Comparison of ENCODE assay signal across 18 mouse cellular contexts in the genomic region with DNA sequence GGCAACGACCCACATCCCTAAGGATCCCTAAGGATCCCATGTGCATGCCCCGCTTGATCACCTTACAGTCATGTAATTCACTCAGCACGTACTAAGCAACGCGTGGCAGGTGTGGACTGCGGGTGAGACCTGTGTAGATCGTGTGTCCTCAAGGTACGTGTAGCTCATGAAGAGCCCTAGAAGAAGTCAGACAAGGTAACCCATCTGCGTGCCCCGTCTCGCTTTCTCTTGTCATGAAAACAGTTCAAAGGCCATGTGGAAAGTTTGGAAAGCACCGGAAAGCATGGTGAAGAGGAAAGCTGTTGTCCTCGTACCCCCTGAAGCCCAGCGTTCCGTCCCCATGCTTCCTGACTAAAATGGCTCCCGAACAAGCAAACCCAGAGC. TPM values are rescaled to one million over a fixed set of nuclear protein-coding genes. Genes with fewer than 3 reads are reported as not detected.
DNase-seq lines count a peak whose midpoint lies in the region; ATAC-seq and TF ChIP-seq lines count a peak whose summit lies in the region.
"Had no signal": no experiment of that assay in that cellular context is flagged by ENCODE, and none has a peak within 500 bp of the region (broad histone marks: within the 10 kb centered on the region; RNA-seq: fewer than 3 reads in every experiment).

No protein-coding gene starts in this region.

- TF ChIP-seq CTCF in lung, embryonic 14.5 days (IDR thresholded peaks at IDR 0.05; ENCODE audit: low read depth) = no peak

- no peaks in the 10 kb centered on the region for H3K27me3 ChIP-seq in lung, embryonic 14.5 days (ENCODE audit: insufficient read depth, low read length)
- no peaks in the 10 kb centered on the region for H3K27me3 ChIP-seq in embryonic facial prominence, embryonic 10.5 days (replicated peaks; ENCODE audit: low read depth, poor library complexity, severe bottlenecking)
- H3K27me3 ChIP-seq in limb, embryonic 12.5 days = no peaks in the 10 kb centered on the region
- H3K27me3 ChIP-seq in stomach, embryonic 16.5 days (ENCODE audit: control insufficient read depth, insufficient read depth, low read length) = no peaks in the 10 kb centered on the region
- no peaks in the 10 kb centered on the region for H3K27me3 ChIP-seq in forebrain, embryonic 12.5 days
- H3K27me3 ChIP-seq: forebrain, embryonic 13.5 days; hindbrain, embryonic 12.5 days; limb, embryonic 13.5 days; neural tube, embryonic 12.5 days had no signal

- no peak overlapping the region for H3K4me3 ChIP-seq in lung, embryonic 14.5 days (ENCODE audit: low read depth, low read length)
- H3K4me3 ChIP-seq in embryonic facial prominence, embryonic 10.5 days = no peak overlapping the region
- H3K4me3 ChIP-seq in limb, embryonic 12.5 days (replicated peaks) = no peak overlapping the region
- no peak overlapping the region for H3K4me3 ChIP-seq in stomach, embryonic 16.5 days (replicated peaks; ENCODE audit: low read length)
- no peak overlapping the region for H3K4me3 ChIP-seq in forebrain, embryonic 12.5 days (replicated peaks)
- H3K4me3 ChIP-seq: forebrain, embryonic 13.5 days; hindbrain, embryonic 12.5 days; left cerebral cortex, adult 2 months; limb, embryonic 13.5 days; neural tube, embryonic 12.5 days had no signal

- H3K27ac ChIP-seq in lung, embryonic 14.5 days (ENCODE audit: low read depth) = peak overlapping the region; percentile 40; the same call in 1 of the 2 replicates
- H3K27ac ChIP-seq in embryonic facial prominence, embryonic 10.5 days (replicated peaks) = peak overlapping the region; percentile 63
- H3K27ac ChIP-seq in limb, embryonic 12.5 days = 0 out of 2 replicates have a peak overlapping the region, but pooled peaks have one; percentile 88
- H3K27ac ChIP-seq in stomach, embryonic 16.5 days (ENCODE audit: low read length) = no peak overlapping the region
- H3K27ac ChIP-seq in forebrain, embryonic 12.5 days = no peak overlapping the region
- H3K27ac ChIP-seq: forebrain, embryonic 13.5 days; hindbrain, embryonic 12.5 days; left cerebral cortex, adult 2 months; macrophage; neural tube, embryonic 12.5 days had no signal

- no peaks in the 10 kb centered on the region for H3K36me3 ChIP-seq in lung, embryonic 14.5 days (ENCODE audit: insufficient read depth)
- 0 out of 2 replicates have a peak, but pooled peaks cover 5% of the 10 kb centered on the region for H3K36me3 ChIP-seq in embryonic facial prominence, embryonic 10.5 days (replicated peaks)
- no peaks in the 10 kb centered on the region for H3K36me3 ChIP-seq in limb, embryonic 12.5 days
- no peaks in the 10 kb centered on the region for H3K36me3 ChIP-seq in stomach, embryonic 16.5 days (ENCODE audit: control insufficient read depth, insufficient read depth, low read length)
- H3K36me3 ChIP-seq in forebrain, embryonic 12.5 days (replicated peaks) = no peaks in the 10 kb centered on the region
- H3K36me3 ChIP-seq: hindbrain, embryonic 12.5 days; limb, embryonic 13.5 days; neural tube, embryonic 12.5 days had no signal

- H3K4me1 ChIP-seq in lung, embryonic 14.5 days (ENCODE audit: insufficient read depth) = peaks cover 33% of the 10 kb centered on the region; the same call in 1 of the 2 replicates
- peaks cover 84% of the 10 kb centered on the region for H3K4me1 ChIP-seq in embryonic facial prominence, embryonic 10.5 days
- H3K4me1 ChIP-seq in limb, embryonic 12.5 days (replicated peaks) = peaks cover 81% of the 10 kb centered on the region
- peaks cover 51% of the 10 kb centered on the region for H3K4me1 ChIP-seq in stomach, embryonic 16.5 days (ENCODE audit: control insufficient read depth, insufficient read depth, low read length)
- H3K4me1 ChIP-seq in forebrain, embryonic 12.5 days = peaks cover 32% of the 10 kb centered on the region

- H3K9ac ChIP-seq in lung, embryonic 14.5 days = no peak overlapping the region
- no peak overlapping the region for H3K9ac ChIP-seq in limb, embryonic 12.5 days (replicated peaks)
- H3K9ac ChIP-seq in stomach, embryonic 16.5 days (ENCODE audit: low read length) = no peak overlapping the region
- H3K9ac ChIP-seq in forebrain, embryonic 12.5 days = no peak overlapping the region
- H3K9ac ChIP-seq: forebrain, embryonic 13.5 days; hindbrain, embryonic 12.5 days; limb, embryonic 13.5 days; neural tube, embryonic 12.5 days had no signal

- no peak for ATAC-seq in lung, embryonic 14.5 days (ENCODE audit: insufficient read depth)
- no peak for ATAC-seq in limb, embryonic 12.5 days (ENCODE audit: insufficient number of reproducible peaks, insufficient read depth, low FRiP score, low TSS enrichment, low read depth)
- ATAC-seq in stomach, embryonic 16.5 days (ENCODE audit: insufficient read depth, low FRiP score) = no peak
- no peak for ATAC-seq in forebrain, embryonic 12.5 days (ENCODE audit: low FRiP score)
- ATAC-seq: forebrain, embryonic 13.5 days had no signal

- DNase-seq in lung, embryonic 14.5 days = no peak
- DNase-seq in lung, postnatal 14 days = no peak
- peak; percentile 6 for DNase-seq in embryonic facial prominence, embryonic 10.5 days (ENCODE audit: low spot score)
- no peak for DNase-seq in MN1 (ENCODE audit: low spot score)
- DNase-seq: cerebellum, adult 11 months; cerebellum, postnatal 25 days; kidney, postnatal 14 days; thymus, postnatal 4 days had no signal

- H3K9me3 ChIP-seq in lung, embryonic 14.5 days (ENCODE audit: low read depth, low read length) = no peaks in the 10 kb centered on the region
- H3K9me3 ChIP-seq in embryonic facial prominence, embryonic 10.5 days = no peaks in the 10 kb centered on the region
- no peaks in the 10 kb centered on the region for H3K9me3 ChIP-seq in limb, embryonic 12.5 days
- H3K9me3 ChIP-seq in stomach, embryonic 16.5 days (replicated peaks; ENCODE audit: control insufficient read depth, low read length) = no peaks in the 10 kb centered on the region
- H3K9me3 ChIP-seq in forebrain, embryonic 12.5 days = no peaks in the 10 kb centered on the region
- H3K9me3 ChIP-seq: forebrain, embryonic 13.5 days; hindbrain, embryonic 12.5 days; limb, embryonic 13.5 days; neural tube, embryonic 12.5 days had no signal

- H3K4me2 ChIP-seq in lung, embryonic 14.5 days = peak overlapping the region; percentile 26; the same call in 1 of the 2 replicates
- H3K4me2 ChIP-seq in limb, embryonic 12.5 days = no peak overlapping the region
- peak overlapping the region; percentile 42; the same call in 1 of the 2 replicates for H3K4me2 ChIP-seq in stomach, embryonic 16.5 days (ENCODE audit: low read depth, low read length)
- H3K4me2 ChIP-seq in forebrain, embryonic 12.5 days = no peak overlapping the region
- H3K4me2 ChIP-seq: forebrain, embryonic 13.5 days; hindbrain, embryonic 12.5 days; midbrain, embryonic 11.5 days; neural tube, embryonic 12.5 days had no signal

- 74% methylated on average over 16 of the region's 16 CpGs for WGBS in lung, embryonic 14.5 days
- 91% methylated on average over 16 of the region's 16 CpGs for WGBS in embryonic facial prominence, embryonic 10.5 days
- WGBS in limb, embryonic 12.5 days = 90% methylated on average over 16 of the region's 16 CpGs
- 88% methylated on average over 16 of the region's 16 CpGs for WGBS in stomach, embryonic 16.5 days
- WGBS in forebrain, embryonic 12.5 days = 91% methylated on average over 16 of the region's 16 CpGs

RNA-seq across cellular contexts. Expression of a gene that starts 21.5 kb away (rescaled TPM):
- polyA plus RNA-seq in lung, embryonic 14.5 days (2014; fragmentation: Nextera tagmentation; extraction: Ambion mirVana) = 30.5 and 30.8 TPM in 2 replicates
- polyA plus RNA-seq in embryonic facial prominence, embryonic 10.5 days (2016; fragmentation: Nextera tagmentation; extraction: Ambion mirVana) = 34.0 and 36.5 TPM in 2 replicates
- polyA plus RNA-seq in limb, embryonic 12.5 days (2016; fragmentation: Nextera tagmentation; extraction: Ambion mirVana) = 33.1 and 35.7 TPM in 2 replicates
- polyA plus RNA-seq in stomach, embryonic 16.5 days (2015; fragmentation: Nextera tagmentation; extraction: Ambion mirVana) = 28.9 and 32.8 TPM in 2 replicates
- polyA plus RNA-seq in forebrain, embryonic 12.5 days (2016; fragmentation: Nextera tagmentation; extraction: Ambion mirVana) = 35.8 and 41.7 TPM in 2 replicates

Comparison
In these comparisons a context has a peak if more than half of its experiments do, and no peak if none do; other contexts are left out.
1. H3K27ac ChIP-seq: peak in lung, embryonic 14.5 days (single experiment), embryonic facial prominence, embryonic 10.5 days (single experiment) and limb, embryonic 12.5 days (single experiment); none in stomach, embryonic 16.5 days (single experiment) and forebrain, embryonic 12.5 days (single experiment).
2. H3K4me2 ChIP-seq: peak in lung, embryonic 14.5 days (single experiment) and stomach, embryonic 16.5 days (single experiment); none in limb, embryonic 12.5 days (single experiment) and forebrain, embryonic 12.5 days (single experiment).